Mouse (Mus musculus): ENCODE results near the gene 2610001J05Rik.
"Not testable (repeated sequence)": the region's sequence is repeated elsewhere in the genome, so short reads cannot be mapped to it uniquely, and the experiment has no call there.

2610001J05Rik gene

GRCm38 (mm10) chr6:13870919-13871624 lies at the start of gene 2610001J05Rik:
Gene 2610001J05Rik (minus strand): TSS chr6:13871518.
- DNase-seq: peak; percentile 90

DNA sequence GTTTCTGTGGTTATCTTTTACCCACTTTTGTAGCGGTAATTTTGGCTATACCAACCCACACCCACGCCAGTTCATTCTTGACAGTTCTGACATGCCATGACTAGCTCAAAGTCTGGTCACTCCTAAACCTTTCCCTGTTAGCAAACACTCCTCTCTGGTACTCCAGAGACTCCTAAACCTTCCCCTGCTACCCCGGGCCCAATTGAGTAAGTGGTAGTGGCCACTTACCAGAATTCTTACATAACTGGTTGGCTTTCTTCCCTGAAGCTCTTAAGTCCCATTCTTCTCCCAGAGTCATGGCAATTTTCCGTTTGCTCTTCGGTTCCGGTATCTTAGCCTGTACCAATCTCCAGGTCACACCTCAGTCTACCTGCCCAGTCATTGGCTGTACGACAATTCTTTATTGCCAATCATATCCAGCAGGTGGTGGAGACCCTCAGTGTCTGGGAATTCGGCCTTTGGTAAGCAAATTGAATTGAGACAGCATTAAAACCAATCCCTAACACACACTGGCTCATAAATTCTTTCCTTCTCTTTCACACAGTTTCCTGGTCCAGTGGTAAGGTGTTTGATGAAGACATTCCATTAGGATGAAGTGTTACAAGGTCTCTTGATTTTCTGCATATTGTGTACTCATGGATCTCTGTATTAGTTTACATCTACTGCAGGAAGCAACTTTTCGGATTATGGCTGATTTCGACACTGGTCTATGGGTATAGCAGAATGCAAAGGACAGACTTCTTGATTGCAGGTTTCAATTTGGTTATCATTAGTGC lies 38.6 kb upstream of the 2610001J05Rik start:
- no peak for DNase-seq

DNA sequence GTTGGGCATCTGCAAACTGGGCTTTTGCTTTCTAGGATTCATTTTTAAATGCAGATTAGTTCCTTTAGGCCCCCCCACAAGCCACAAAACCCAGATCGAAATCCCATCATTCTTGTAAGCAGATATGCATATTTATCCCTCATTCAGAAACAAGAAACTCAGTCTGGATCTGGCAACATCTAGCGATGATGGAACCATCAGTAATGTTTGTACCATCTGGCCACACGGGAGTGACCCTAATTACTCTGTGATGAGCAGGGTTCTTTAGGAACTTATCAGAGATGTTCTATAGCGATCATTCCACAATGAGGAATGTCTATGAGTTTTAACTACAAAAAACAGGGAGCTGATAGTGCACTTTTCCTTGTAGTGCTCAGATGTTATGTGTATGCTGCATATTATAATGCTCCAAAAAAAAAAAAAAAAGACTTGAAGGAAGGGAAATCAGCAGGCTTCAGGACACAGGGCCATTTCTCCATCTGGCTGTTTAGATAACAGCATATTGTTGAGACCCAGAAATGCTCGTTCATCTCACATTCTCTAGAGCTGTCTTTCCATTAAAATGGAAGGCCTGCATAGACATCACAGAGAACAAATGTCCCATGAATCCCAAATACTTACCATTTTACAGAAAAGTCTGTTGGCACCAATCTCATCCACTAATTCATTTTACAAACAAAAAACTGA lies 31.8 kb upstream of the 2610001J05Rik start:
- peak; percentile 49 for DNase-seq

GRCm38 (mm10) chr6:13884877-13885592 lies 13.7 kb upstream of the 2610001J05Rik start:
- peak; percentile 89 for DNase-seq

DNA sequence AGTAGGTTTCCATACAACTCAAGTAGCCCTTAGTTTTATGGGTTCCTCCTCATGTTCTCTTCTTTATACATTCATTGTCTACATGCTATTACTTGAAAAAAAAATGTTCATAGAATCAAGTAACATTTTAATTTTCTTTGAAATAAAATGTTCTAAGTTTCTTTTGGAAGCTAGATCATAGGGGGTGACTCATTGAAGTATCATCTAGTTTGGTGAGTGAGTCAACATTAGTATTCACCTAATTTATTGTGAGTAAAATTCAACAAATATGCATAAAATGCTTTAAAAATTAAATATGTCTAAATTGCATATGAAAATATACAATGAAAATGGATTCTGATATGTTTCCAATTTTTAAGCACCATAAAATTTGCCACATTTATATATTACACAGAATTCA lies 11.6 kb upstream of the 2610001J05Rik start:
- no peak for DNase-seq

- DNase-seq: no peak
These were observed 2.6 kb upstream of the 2610001J05Rik start for GRCm38 (mm10) chr6:13873959-13874358.

DNA sequence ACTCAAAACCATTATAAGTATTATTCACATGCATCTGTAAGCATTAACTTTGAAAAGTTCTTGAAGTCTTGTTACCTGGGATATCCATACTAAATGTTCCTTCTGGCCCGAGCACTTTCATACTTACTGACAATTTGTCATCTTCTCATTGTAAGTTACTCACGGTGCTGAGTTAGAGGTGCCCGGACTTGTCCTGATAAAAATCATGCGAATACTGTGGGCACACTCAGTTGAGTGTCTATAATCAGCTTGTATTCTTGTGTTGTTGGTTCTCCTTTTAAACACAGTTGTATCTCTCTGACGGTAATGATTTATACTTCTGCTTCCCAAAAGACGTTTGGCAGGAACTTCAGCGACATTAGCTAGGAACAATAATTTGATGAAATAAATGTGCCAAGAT lies 758 bp upstream of the 2610001J05Rik start:
- DNase-seq: no peak

GRCm38 (mm10) chr6:13871625-13871958 lies 274 bp upstream of the 2610001J05Rik start:
- no peak for DNase-seq

GRCm38 (mm10) chr6:13870289-13870741 lies 1.0 kb downstream of the 2610001J05Rik start:
- DNase-seq: peak; percentile 13

DNA sequence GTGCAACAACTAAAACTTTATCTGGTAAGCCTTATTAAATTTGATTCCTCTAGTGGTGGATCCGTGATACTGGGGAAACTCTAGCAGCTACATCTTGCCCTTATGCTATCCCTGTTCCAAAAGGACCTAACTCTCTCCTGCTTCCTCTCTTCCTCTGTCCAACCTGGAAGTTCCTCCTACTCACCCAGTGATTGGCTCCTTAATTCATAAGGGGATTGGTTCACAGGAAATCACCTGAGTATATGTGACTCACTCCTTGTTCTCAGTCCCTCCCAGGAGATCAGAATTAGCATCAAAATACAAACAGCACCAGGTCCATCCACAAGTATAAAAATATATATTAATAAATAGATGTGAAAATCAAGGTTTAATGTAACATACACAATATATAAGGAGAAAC lies 10.7 kb downstream of the 2610001J05Rik start:
- no peak for DNase-seq

DNA sequence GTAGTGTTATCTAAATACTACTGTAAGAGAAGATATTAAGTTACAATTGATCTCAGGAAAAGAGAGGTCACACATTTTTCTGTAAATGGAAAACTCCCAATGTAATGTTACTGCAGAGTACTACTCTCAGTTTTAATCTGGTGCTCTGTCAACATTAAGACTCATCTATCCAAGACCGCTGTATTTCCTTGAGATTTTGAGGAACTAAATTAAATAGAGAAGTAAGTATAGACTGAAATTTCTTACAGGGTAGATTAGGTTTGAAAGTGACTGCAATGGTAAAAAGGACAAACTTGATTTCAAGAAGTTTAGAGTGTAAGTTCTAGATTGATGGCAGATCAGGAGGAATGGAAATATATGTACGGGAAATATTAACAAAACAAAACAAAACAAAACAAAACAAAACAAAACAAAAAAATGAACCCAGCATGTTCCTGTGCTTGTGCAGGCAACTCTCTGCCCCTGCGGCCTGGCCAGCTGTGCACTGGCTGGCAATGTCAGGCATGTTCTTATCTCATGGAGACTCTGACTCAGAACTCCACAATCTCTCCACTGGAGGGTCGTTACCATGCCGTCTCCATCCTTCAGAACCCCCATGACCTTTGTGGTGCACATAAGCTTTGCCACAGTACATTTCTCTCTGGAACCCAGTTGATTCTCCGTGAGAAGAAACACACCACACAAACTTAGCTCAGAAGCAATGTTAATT lies 11.3 kb downstream of the 2610001J05Rik start:
- no peak for DNase-seq

DNA sequence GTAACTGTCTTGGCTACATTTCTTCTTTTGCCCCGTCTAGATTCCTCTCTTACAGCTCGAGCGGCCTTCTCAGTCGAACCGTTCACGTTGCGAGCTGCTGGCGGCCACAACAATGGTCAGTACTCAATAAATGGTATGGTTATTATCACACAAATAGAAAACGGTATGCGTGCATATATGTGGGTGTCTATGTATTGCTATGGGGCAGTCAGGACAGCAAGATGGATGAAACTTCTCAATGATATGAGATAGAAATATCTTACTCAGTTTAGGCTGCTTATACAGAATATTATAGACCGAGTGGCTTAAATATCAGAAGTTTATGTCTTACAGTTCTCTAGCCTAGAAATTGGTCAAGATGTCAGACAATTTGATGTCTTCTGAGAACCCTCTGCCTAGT lies 17.1 kb downstream of the 2610001J05Rik start:
- no peak for DNase-seq

DNA sequence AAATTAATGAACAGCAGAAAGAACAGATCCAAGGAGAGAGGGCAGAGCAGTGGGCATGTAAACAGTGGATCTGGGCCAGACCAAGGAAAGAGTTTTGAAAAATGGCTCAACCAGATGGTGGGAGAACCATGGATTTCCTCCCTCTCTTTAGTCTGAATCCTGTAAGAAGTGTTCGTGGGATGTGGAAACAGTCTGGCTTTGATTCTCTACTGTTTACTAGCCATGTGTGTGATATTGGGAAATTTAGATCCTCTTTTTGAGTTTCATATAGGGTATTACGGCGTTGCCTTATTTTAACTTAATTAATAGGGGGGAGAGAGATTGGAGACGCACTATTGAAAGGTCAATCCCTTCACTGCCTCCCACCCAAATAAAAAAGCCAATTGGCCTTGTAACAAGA lies 18.1 kb downstream of the 2610001J05Rik start:
- no peak for DNase-seq

GRCm38 (mm10) chr6:13846031-13846430 lies 25.3 kb downstream of the 2610001J05Rik start:
- not testable (repeated sequence) for DNase-seq

DNA sequence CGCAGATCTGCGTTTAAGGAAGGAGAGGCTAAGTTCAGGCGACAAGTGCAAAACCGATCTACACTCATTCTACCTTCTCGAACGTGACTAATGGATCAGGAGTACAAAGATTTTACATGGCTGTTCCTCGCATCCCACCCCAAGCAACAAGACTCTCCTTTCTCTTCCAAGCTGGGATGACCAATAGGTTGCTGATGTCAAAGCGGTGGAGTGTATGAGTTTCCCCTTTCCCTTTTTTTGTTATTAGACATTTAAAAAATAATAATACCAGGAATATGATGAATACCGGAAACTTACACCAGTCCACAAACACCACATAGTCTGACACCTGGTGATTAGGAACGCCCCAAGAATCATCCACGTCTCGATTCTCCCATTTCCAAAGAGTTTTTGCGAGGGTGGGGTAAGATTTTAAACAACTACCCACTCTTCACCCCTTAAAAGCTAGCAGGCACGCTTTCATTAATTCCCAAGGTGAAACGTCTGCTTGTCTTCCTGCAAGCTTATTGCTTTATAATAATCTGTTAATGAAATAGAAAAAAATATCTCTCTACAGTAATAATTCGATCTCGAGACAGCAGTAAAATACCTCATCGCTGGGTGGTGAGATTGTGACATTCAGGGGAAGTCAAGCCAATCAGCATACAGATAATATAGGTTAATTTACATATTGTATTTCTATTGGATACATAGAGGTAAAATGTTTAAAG lies 31.8 kb downstream of the 2610001J05Rik start, which contains the start of gene Gpr85:
Gpr85 (minus strand) TSS at position 598 of the 710 bp plus-strand sequence.
- DNase-seq: peak; percentile 42

DNA sequence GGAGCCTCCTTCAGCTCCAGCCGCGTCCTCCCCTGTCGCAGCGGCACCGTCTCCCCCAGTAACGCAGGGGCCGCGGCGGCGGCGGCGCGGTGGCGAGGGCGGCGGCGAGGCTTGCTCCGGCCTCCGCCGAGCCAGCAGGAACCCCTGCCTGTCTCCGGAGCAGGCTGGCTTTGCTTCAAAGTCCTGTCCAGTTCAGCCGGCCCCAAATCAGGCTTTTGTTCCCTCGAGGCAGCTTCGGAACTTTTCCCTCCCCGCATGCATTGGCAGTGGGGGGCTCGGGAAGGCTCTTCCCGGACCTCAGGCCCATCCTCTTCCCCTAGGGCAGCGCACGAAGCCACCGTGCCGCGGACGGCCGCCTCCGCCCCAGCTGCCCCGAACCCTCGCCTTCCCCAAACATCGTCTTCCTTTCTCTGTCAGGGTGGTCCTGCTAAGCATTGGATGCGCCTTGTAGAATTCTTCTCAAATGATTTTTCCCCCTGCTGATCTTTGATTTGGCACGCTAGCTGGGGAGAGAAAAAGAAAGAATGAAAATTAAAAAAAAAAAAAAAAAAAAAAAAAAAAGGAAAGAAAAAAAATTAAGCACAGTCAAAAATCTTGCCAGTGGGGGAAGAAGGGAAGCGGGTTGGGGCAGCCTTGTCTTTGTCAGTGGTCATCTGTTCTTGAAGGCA lies 32.5 kb downstream of the 2610001J05Rik start:
- DNase-seq: peak; percentile 89

DNA sequence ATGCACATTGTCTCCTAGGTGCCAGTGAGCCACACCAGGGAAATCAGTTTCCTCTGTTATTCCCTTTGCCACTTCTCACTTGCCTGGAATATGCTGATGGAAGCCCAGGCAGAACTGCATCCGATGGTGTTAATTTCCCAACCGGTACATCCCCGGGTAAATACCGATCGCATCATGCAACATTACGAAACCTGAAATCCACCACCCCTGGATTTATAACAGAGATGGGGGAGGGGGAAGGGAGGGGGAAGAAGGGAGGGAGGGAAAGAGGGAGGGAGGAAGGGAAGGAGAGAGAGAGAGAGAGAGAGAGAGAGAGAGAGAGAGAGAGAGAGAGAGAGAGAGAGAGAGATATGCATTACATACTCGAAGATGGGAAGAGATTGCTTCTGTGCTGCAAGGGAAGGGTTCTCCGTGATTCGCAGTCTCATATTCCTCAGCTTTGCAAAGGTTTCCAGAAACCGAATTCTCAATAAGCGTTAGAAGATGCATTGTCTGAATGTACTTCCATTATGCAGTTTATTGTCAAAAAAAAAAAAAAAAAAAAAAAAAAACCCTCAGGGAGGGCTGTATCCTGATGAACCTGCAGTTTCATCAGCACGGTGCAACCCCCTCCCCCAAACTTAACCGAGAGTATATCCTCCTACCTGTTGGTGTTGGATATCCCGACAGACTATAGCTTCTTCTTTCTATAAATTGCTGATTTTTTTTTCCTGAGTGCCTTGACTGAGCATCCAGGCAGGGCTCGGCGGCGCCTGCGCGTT lies 33.2 kb downstream of the 2610001J05Rik start:
- peak; percentile 53 for DNase-seq

- DNase-seq: no peak
These were observed 34.2 kb downstream of the 2610001J05Rik start for GRCm38 (mm10) chr6:13836967-13837570.

All from cerebellum, adult 11-12 months (tissue).